Mouse (Mus musculus) limb, embryonic 13.5 days (tissue): Measurements from ENCODE around the gene Sorcs2. TPM values are rescaled to one million over a fixed set of nuclear protein-coding genes. Genes with fewer than 3 reads are reported as not detected.

Experiments
- ATAC-seq: fragments of 200-750 bp; cut with Nextera tagmentation; 2 replicates; pipeline ENCODE4 v1.8.0; 2017; ENCODE audit warnings: low read depth, moderate number of reproducible peaks, moderate TSS enrichment; ENCODE audit not compliant: low FRiP score
- H3K27ac ChIP-seq: fragments of 300-500 bp; sonication (generic); 2 replicates; pipeline ENCODE4 v1.5.1; 2015; ENCODE audit warnings: inconsistent platforms, mild to moderate bottlenecking, moderate library complexity
- H3K27me3 ChIP-seq: fragments of 300-500 bp; sonication (generic); 2 replicates; pipeline ENCODE4 v1.6.1; 2015; ENCODE audit warnings: mild to moderate bottlenecking, inconsistent platforms
- H3K36me3 ChIP-seq: fragments of 300-500 bp; sonication (generic); 2 replicates; pipeline ENCODE4 v1.6.1; 2015; ENCODE audit warnings: inconsistent platforms, mild to moderate bottlenecking, moderate library complexity
- H3K4me1 ChIP-seq: fragments of 300-500 bp; sonication (generic); 2 replicates; pipeline ENCODE4 v1.6.1; 2015; ENCODE audit warnings: inconsistent platforms
- H3K4me2 ChIP-seq: fragments of 300-500 bp; sonication (generic); replicated peaks from 2 replicates; pipeline ENCODE4 v1.6.1; 2015; ENCODE audit warnings: inconsistent platforms, mild to moderate bottlenecking, moderate library complexity
- H3K4me3 ChIP-seq: fragments of 300-500 bp; sonication (generic); 2 replicates; pipeline ENCODE4 v1.5.1; 2015; ENCODE audit warnings: moderate library complexity, mild to moderate bottlenecking, inconsistent platforms
- H3K9ac ChIP-seq: fragments of 300-500 bp; sonication (generic); 2 replicates; pipeline ENCODE4 v1.6.1; 2015; ENCODE audit warnings: mild to moderate bottlenecking, inconsistent platforms
- H3K9me3 ChIP-seq: fragments of 300-500 bp; sonication (generic); 2 replicates; pipeline ENCODE4 v1.6.1; 2016; ENCODE audit warnings: inconsistent platforms
- WGBS: fragments of 180-500 bp; shearing (Covaris S2); methylation state at CpG from one replicate; pipeline ENCODE4 v1.1.7; 2015; 5-methylcytosine and 5-hydroxymethylcytosine counted together
- polyA plus RNA-seq: library from polyadenylated mRNA; unstranded; fragments of >200 nt; fragmentation: Nextera tagmentation; extraction: Ambion mirVana; gene quantifications from 2 replicates; pipeline ENCODE4 v1.2.1, GENCODE M21; 2015

Gene Sorcs2
- polyA plus RNA-seq, 1 experiment from 2014 or later: 23.0 TPM

GRCm38 (mm10) chr5:36228405-36229370 is 169.3 kb downstream of the Sorcs2 start:
- H3K4me1 ChIP-seq: peaks cover 48% of the 10 kb centered on the region
- no peak for ATAC-seq
- WGBS: 83% methylated on average over 23 of the region's 23 CpGs
- no peaks in the 10 kb centered on the region for H3K27me3 ChIP-seq
- no peak overlapping the region for H3K9ac ChIP-seq
- H3K4me3 ChIP-seq: no peak overlapping the region
- no peaks in the 10 kb centered on the region for H3K36me3 ChIP-seq
- no peak overlapping the region for H3K4me2 ChIP-seq
- no peaks in the 10 kb centered on the region for H3K9me3 ChIP-seq
- no peak overlapping the region for H3K27ac ChIP-seq

GRCm38 (mm10) chr5:36226296-36226695 is 171.6 kb downstream of the Sorcs2 start:
- peaks cover 49% of the 10 kb centered on the region for H3K4me1 ChIP-seq
- no peak overlapping the region for H3K4me3 ChIP-seq
- H3K27ac ChIP-seq: peak overlapping the region; percentile 75
- no peaks in the 10 kb centered on the region for H3K27me3 ChIP-seq
- H3K36me3 ChIP-seq: no peaks in the 10 kb centered on the region
- no peaks in the 10 kb centered on the region for H3K9me3 ChIP-seq
- ATAC-seq: peak; percentile 76
- H3K4me2 ChIP-seq: 0 out of 2 replicates have a peak overlapping the region, but pooled peaks have one; percentile 2
- 44% methylated on average over 11 of the region's 11 CpGs for WGBS
- peak overlapping the region; percentile 8 for H3K9ac ChIP-seq

- ATAC-seq: peak; percentile 27; the same call in 1 of the 2 replicates
- Histone ChIP-seq H3K9ac (peak overlapping the region; percentile 8), H3K9me3 (no peaks in the 10 kb centered on the region), H3K27ac (peak overlapping the region; percentile 75), H3K4me3 (no peak overlapping the region), H3K4me2 (no peak overlapping the region), H3K4me1 (peaks cover 48% of the 10 kb centered on the region), H3K36me3 (no peaks in the 10 kb centered on the region), H3K27me3 (no peaks in the 10 kb centered on the region)
- 53% methylated on average over 7 of the region's 7 CpGs for WGBS
These were observed 172.1 kb downstream of the Sorcs2 start for GRCm38 (mm10) chr5:36225855-36226254.

GRCm38 (mm10) chr5:36223787-36224186 is 174.2 kb downstream of the Sorcs2 start:
- H3K27ac ChIP-seq: no peak overlapping the region
- H3K27me3 ChIP-seq: no peaks in the 10 kb centered on the region
- 70% methylated on average over 6 of the region's 6 CpGs for WGBS
- H3K4me1 ChIP-seq: peaks cover 40% of the 10 kb centered on the region
- no peak overlapping the region for H3K4me3 ChIP-seq
- no peak overlapping the region for H3K4me2 ChIP-seq
- peaks cover 4% of the 10 kb centered on the region; the same call in 1 of the 2 replicates for H3K9me3 ChIP-seq
- no peak overlapping the region for H3K9ac ChIP-seq
- no peaks in the 10 kb centered on the region for H3K36me3 ChIP-seq
- no peak for ATAC-seq

GRCm38 (mm10) chr5:36220626-36221025 is 177.3 kb downstream of the Sorcs2 start:
- Histone ChIP-seq H3K36me3 (no peaks in the 10 kb centered on the region), H3K9me3 (peaks cover 4% of the 10 kb centered on the region; the same call in 1 of the 2 replicates), H3K4me3 (no peak overlapping the region), H3K27me3 (no peaks in the 10 kb centered on the region), H3K4me1 (peaks cover 18% of the 10 kb centered on the region), H3K9ac (no peak overlapping the region), H3K4me2 (no peak overlapping the region), H3K27ac (no peak overlapping the region)
- WGBS: 60% methylated on average over 6 of the region's 6 CpGs
- ATAC-seq: no peak

GRCm38 (mm10) chr5:36220105-36220504 is 177.8 kb downstream of the Sorcs2 start:
- Histone ChIP-seq H3K9me3 (peaks cover 4% of the 10 kb centered on the region; the same call in 1 of the 2 replicates), H3K27ac (no peak overlapping the region), H3K9ac (no peak overlapping the region), H3K4me3 (no peak overlapping the region), H3K4me1 (peaks cover 13% of the 10 kb centered on the region), H3K4me2 (no peak overlapping the region), H3K36me3 (no peaks in the 10 kb centered on the region), H3K27me3 (no peaks in the 10 kb centered on the region)
- ATAC-seq: no peak
- 78% methylated on average over 4 of the region's 4 CpGs for WGBS

- Histone ChIP-seq H3K9me3 (peaks cover 11% of the 10 kb centered on the region), H3K4me1 (0 out of 2 replicates have a peak, but pooled peaks cover 17% of the 10 kb centered on the region), H3K4me3 (no peak overlapping the region), H3K9ac (no peak overlapping the region), H3K27me3 (no peaks in the 10 kb centered on the region), H3K36me3 (peaks cover 6% of the 10 kb centered on the region; the same call in 1 of the 2 replicates), H3K4me2 (no peak overlapping the region), H3K27ac (no peak overlapping the region)
- ATAC-seq: 0 out of 2 replicates have a peak, but pooled peaks have one; percentile 16
- WGBS: 79% methylated on average over 10 of the region's 10 CpGs
These were observed 184.6 kb downstream of the Sorcs2 start for GRCm38 (mm10) chr5:36213310-36213709.

GRCm38 (mm10) chr5:36208803-36209202 is 189.1 kb downstream of the Sorcs2 start:
- Histone ChIP-seq H3K27me3 (no peaks in the 10 kb centered on the region), H3K4me2 (no peak overlapping the region), H3K4me1 (peaks cover 20% of the 10 kb centered on the region; the same call in 1 of the 2 replicates), H3K27ac (0 out of 2 replicates have a peak overlapping the region, but pooled peaks have one; percentile 28), H3K4me3 (no peak overlapping the region), H3K9ac (no peak overlapping the region), H3K9me3 (0 out of 2 replicates have a peak, but pooled peaks cover 2% of the 10 kb centered on the region), H3K36me3 (no peaks in the 10 kb centered on the region)
- no peak for ATAC-seq
- WGBS: 80% methylated on average over 3 of the region's 3 CpGs

- Histone ChIP-seq H3K27ac (no peak overlapping the region), H3K4me3 (no peak overlapping the region), H3K36me3 (no peaks in the 10 kb centered on the region), H3K27me3 (no peaks in the 10 kb centered on the region), H3K9me3 (no peaks in the 10 kb centered on the region), H3K4me1 (peaks cover 14% of the 10 kb centered on the region; the same call in 1 of the 2 replicates), H3K9ac (no peak overlapping the region), H3K4me2 (no peak overlapping the region)
- ATAC-seq: no peak
- 78% methylated on average over 11 of the region's 11 CpGs for WGBS
These were observed 192.5 kb downstream of the Sorcs2 start for GRCm38 (mm10) chr5:36205397-36205796.

- Histone ChIP-seq H3K4me1 (peaks cover 10% of the 10 kb centered on the region; the same call in 1 of the 2 replicates), H3K27me3 (no peaks in the 10 kb centered on the region), H3K27ac (no peak within 1 kb of the TSS; the same call in 1 of the 2 replicates), H3K36me3 (no peaks in the 10 kb centered on the region), H3K9me3 (no peaks in the 10 kb centered on the region), H3K4me2 (no peak within 1 kb of the TSS), H3K4me3 (no peak within 1 kb of the TSS), H3K9ac (no peak within 1 kb of the TSS)
- 85% methylated on average over 10 of the region's 10 CpGs for WGBS
- no peak for ATAC-seq
These were observed 194.0 kb downstream of the Sorcs2 start, which contains the start of gene Psapl1 for GRCm38 (mm10) chr5:36203916-36204315. TSS of gene Psapl1 (plus strand) at chr5:36204021.

- Histone ChIP-seq H3K27me3 (no peaks in the 10 kb centered on the region), H3K4me2 (no peak overlapping the region), H3K9me3 (no peaks in the 10 kb centered on the region), H3K4me1 (peaks cover 5% of the 10 kb centered on the region; the same call in 1 of the 2 replicates), H3K4me3 (no peak overlapping the region), H3K27ac (no peak overlapping the region; the same call in 1 of the 2 replicates), H3K9ac (no peak overlapping the region), H3K36me3 (no peaks in the 10 kb centered on the region)
- ATAC-seq: no peak
- WGBS: 81% methylated on average over 5 of the region's 5 CpGs
These were observed 194.5 kb downstream of the Sorcs2 start for GRCm38 (mm10) chr5:36203421-36203820.

- 71% methylated on average over 5 of the region's 5 CpGs for WGBS
- H3K4me2 ChIP-seq: no peak overlapping the region
These were observed 195.2 kb downstream of the Sorcs2 start for GRCm38 (mm10) chr5:36202781-36203180.

More at GRCm38 (mm10) chr5:36202781-36203180, 195.2 kb downstream of the Sorcs2 start:
- Histone ChIP-seq H3K9ac (no peak overlapping the region), H3K4me1 (peaks cover 2% of the 10 kb centered on the region; the same call in 1 of the 2 replicates), H3K27me3 (no peaks in the 10 kb centered on the region), H3K4me3 (no peak overlapping the region), H3K9me3 (no peaks in the 10 kb centered on the region), H3K36me3 (no peaks in the 10 kb centered on the region), H3K27ac (no peak overlapping the region)
- no peak for ATAC-seq
